14 mouse cellular contexts compared by ENCODE assay signal in genomic region chr3:123628795-123629194, GRCm38 (mm10).
DNase-seq lines count a peak whose midpoint lies in the region; ATAC-seq lines count a peak whose summit lies in the region.
"Had no signal": no experiment of that assay in that cellular context is flagged by ENCODE, and none has a peak within 500 bp of the region (broad histone marks: within the 10 kb centered on the region; RNA-seq: fewer than 3 reads in every experiment).

No protein-coding gene starts in this region.

- no peaks in the 10 kb centered on the region for H3K36me3 ChIP-seq in kidney, embryonic 15.5 days
- H3K36me3 ChIP-seq: hindbrain, embryonic 10.5 days; liver, embryonic 13.5 days had no signal

- H3K4me2 ChIP-seq in kidney, embryonic 15.5 days, result no peak overlapping the region
- H3K4me2 ChIP-seq: liver, embryonic 13.5 days had no signal

- no peak overlapping the region for H3K4me3 ChIP-seq in kidney, embryonic 15.5 days (replicated peaks)
- H3K4me3 ChIP-seq: erythroblast, embryonic 14.5 days; hindbrain, embryonic 10.5 days; liver, embryonic 13.5 days had no signal

- H3K9ac ChIP-seq in kidney, embryonic 15.5 days, result no peak overlapping the region
- H3K9ac ChIP-seq: liver, embryonic 13.5 days had no signal

- no peaks in the 10 kb centered on the region for H3K9me3 ChIP-seq in kidney, embryonic 15.5 days (replicated peaks)
- H3K9me3 ChIP-seq: hindbrain, embryonic 10.5 days; liver, embryonic 13.5 days had no signal

- peak; percentile 31 to 46 for DNase-seq in cerebellum, postnatal 14 days
- peak; percentile 8 to 10 for DNase-seq in kidney, postnatal 4 days
- DNase-seq in 3T3-L1 (ENCODE audit: low read depth, low spot score), result peak; percentile 11
- peak; percentile 41 for DNase-seq in R1 (ENCODE audit: low read depth, low spot score)
- no peak for DNase-seq in spleen, postnatal 14 days (ENCODE audit: low spot score in 2 of 2)
- DNase-seq: heart, adult 11 months; liver, embryonic 13.5 days; retina, postnatal 1 day; thymus, postnatal 14 days had no signal

- no peaks in the 10 kb centered on the region for H3K27me3 ChIP-seq in kidney, embryonic 15.5 days
- H3K27me3 ChIP-seq: liver, embryonic 13.5 days had no signal

- ATAC-seq in cerebellum, adult (ENCODE audit: insufficient number of reproducible peaks, low FRiP score, low TSS enrichment), result no peak
- ATAC-seq in kidney, embryonic 15.5 days (replicated peaks; ENCODE audit: low FRiP score), result no peak
- no peak for ATAC-seq in erythroblast, adult 5-6 weeks (replicated peaks; ENCODE audit: low FRiP score, poor library complexity, severe bottlenecking)

- H3K4me1 ChIP-seq in kidney, embryonic 15.5 days, result no peaks in the 10 kb centered on the region
- H3K4me1 ChIP-seq: hindbrain, embryonic 10.5 days; liver, embryonic 13.5 days had no signal

- WGBS in kidney, embryonic 15.5 days, result 86% methylated on average over 6 of the region's 6 CpGs

- H3K27ac ChIP-seq in kidney, embryonic 15.5 days, result no peak overlapping the region
- H3K27ac ChIP-seq: hindbrain, embryonic 10.5 days; liver, embryonic 13.5 days had no signal

Comparison
In these comparisons a context has a peak if more than half of its experiments do, and no peak if none do; other contexts are left out.
1. DNase-seq: peak in cerebellum, postnatal 14 days (2 of 2), kidney, postnatal 4 days (2 of 2), 3T3-L1 (single experiment) and R1 (single experiment); none in spleen, postnatal 14 days (0 of 2).